ENCODE assay signal across 23 mouse cellular contexts in genomic region chr10:92021036-92021435, GRCm38 (mm10).
DNase-seq lines count a peak whose midpoint lies in the region; ATAC-seq lines count a peak whose summit lies in the region.
"Had no signal": no experiment of that assay in that cellular context is flagged by ENCODE, and none has a peak within 500 bp of the region (broad histone marks: within the 10 kb centered on the region; RNA-seq: fewer than 3 reads in every experiment).

No protein-coding gene starts in this region.

- H3K9me3 ChIP-seq in forebrain, embryonic 14.5 days (replicated peaks; ENCODE audit: control insufficient read depth, low read length): no peaks in the 10 kb centered on the region
- 0 out of 2 replicates have a peak, but pooled peaks cover 3% of the 10 kb centered on the region for H3K9me3 ChIP-seq in forebrain, embryonic 13.5 days (replicated peaks)
- no peaks in the 10 kb centered on the region for H3K9me3 ChIP-seq in hindbrain, embryonic 11.5 days (ENCODE audit: control insufficient read depth, low read length)
- no peaks in the 10 kb centered on the region for H3K9me3 ChIP-seq in hindbrain, embryonic 14.5 days (ENCODE audit: control insufficient read depth, low read length)
- H3K9me3 ChIP-seq in embryonic facial prominence, embryonic 10.5 days: no peaks in the 10 kb centered on the region
- H3K9me3 ChIP-seq: embryonic facial prominence, embryonic 15.5 days; forebrain, embryonic 10.5 days; heart, embryonic 10.5 days; heart, embryonic 15.5 days; hindbrain, embryonic 15.5 days had no signal

- no peaks in the 10 kb centered on the region for H3K36me3 ChIP-seq in forebrain, embryonic 14.5 days (ENCODE audit: control insufficient read depth, insufficient read depth, low read length)
- no peaks in the 10 kb centered on the region for H3K36me3 ChIP-seq in forebrain, embryonic 13.5 days (ENCODE audit: poor library complexity, severe bottlenecking)
- H3K36me3 ChIP-seq in hindbrain, embryonic 11.5 days (ENCODE audit: control insufficient read depth, insufficient read depth, low read length): no peaks in the 10 kb centered on the region
- H3K36me3 ChIP-seq in hindbrain, embryonic 14.5 days (replicated peaks; ENCODE audit: control insufficient read depth, insufficient read depth): no peaks in the 10 kb centered on the region
- H3K36me3 ChIP-seq in embryonic facial prominence, embryonic 10.5 days (replicated peaks): no peaks in the 10 kb centered on the region
- H3K36me3 ChIP-seq: embryonic facial prominence, embryonic 15.5 days; forebrain, embryonic 10.5 days; heart, embryonic 10.5 days; heart, embryonic 15.5 days; hindbrain, embryonic 15.5 days had no signal

- H3K9ac ChIP-seq in forebrain, embryonic 14.5 days (ENCODE audit: low read length): no peak overlapping the region
- H3K9ac ChIP-seq in forebrain, embryonic 13.5 days: no peak overlapping the region
- H3K9ac ChIP-seq in hindbrain, embryonic 11.5 days (ENCODE audit: low read depth, low read length): no peak overlapping the region
- H3K9ac ChIP-seq in hindbrain, embryonic 14.5 days: no peak overlapping the region
- H3K9ac ChIP-seq: embryonic facial prominence, embryonic 15.5 days; heart, embryonic 15.5 days; hindbrain, embryonic 15.5 days had no signal

- 74% methylated on average over 1 of the region's 1 CpGs for WGBS in forebrain, embryonic 14.5 days
- 56% methylated on average over 1 of the region's 1 CpGs for WGBS in forebrain, embryonic 13.5 days
- WGBS in hindbrain, embryonic 11.5 days: 78% methylated on average over 1 of the region's 1 CpGs
- WGBS in hindbrain, embryonic 14.5 days: 78% methylated on average over 1 of the region's 1 CpGs
- 88% methylated on average over 1 of the region's 1 CpGs for WGBS in embryonic facial prominence, embryonic 10.5 days

- DNase-seq in forebrain, embryonic 14.5 days (ENCODE audit: low spot score): peak; percentile 42
- no peak for DNase-seq in hindbrain, embryonic 11.5 days (ENCODE audit: low spot score)
- no peak for DNase-seq in hindbrain, embryonic 14.5 days (ENCODE audit: low spot score)
- peak; percentile 2 for DNase-seq in lung, postnatal 25 days (ENCODE audit: low spot score)
- DNase-seq in lung, postnatal 14 days: no peak
- DNase-seq in embryonic facial prominence, embryonic 10.5 days (ENCODE audit: low spot score): no peak
- DNase-seq: adrenal gland, adult 2 months; adrenal gland, postnatal 25 days; cerebellum, adult 2 months; cerebellum, postnatal 36 days; gastrocnemius, postnatal 10 days; kidney, adult 8-10 months had no signal

- no peaks in the 10 kb centered on the region for H3K27me3 ChIP-seq in forebrain, embryonic 14.5 days (replicated peaks; ENCODE audit: control insufficient read depth, insufficient read depth, low read length)
- H3K27me3 ChIP-seq in forebrain, embryonic 13.5 days: no peaks in the 10 kb centered on the region
- no peaks in the 10 kb centered on the region for H3K27me3 ChIP-seq in hindbrain, embryonic 11.5 days (ENCODE audit: control insufficient read depth, insufficient read depth, low read length)
- H3K27me3 ChIP-seq in hindbrain, embryonic 14.5 days (ENCODE audit: control insufficient read depth, insufficient read depth, low read length): no peaks in the 10 kb centered on the region
- H3K27me3 ChIP-seq in embryonic facial prominence, embryonic 10.5 days (replicated peaks; ENCODE audit: low read depth, poor library complexity, severe bottlenecking): no peaks in the 10 kb centered on the region
- H3K27me3 ChIP-seq: CH12.LX; embryonic facial prominence, embryonic 15.5 days; heart, embryonic 15.5 days; hindbrain, embryonic 15.5 days had no signal

- no peak for ATAC-seq in forebrain, embryonic 14.5 days
- ATAC-seq in forebrain, embryonic 13.5 days: no peak
- ATAC-seq in hindbrain, embryonic 11.5 days (ENCODE audit: low FRiP score): no peak
- ATAC-seq in hindbrain, embryonic 14.5 days (ENCODE audit: low FRiP score): no peak
- ATAC-seq: forebrain, embryonic 16.5 days; inflammation-experienced regulatory T-cells, adult 6 months; intestine, postnatal 0 days had no signal

- H3K4me3 ChIP-seq in forebrain, embryonic 14.5 days (ENCODE audit: low read depth, low read length): no peak overlapping the region
- H3K4me3 ChIP-seq in forebrain, embryonic 13.5 days: no peak overlapping the region
- H3K4me3 ChIP-seq in hindbrain, embryonic 11.5 days (ENCODE audit: low read depth, low read length): no peak overlapping the region
- H3K4me3 ChIP-seq in hindbrain, embryonic 14.5 days (replicated peaks; ENCODE audit: low read length): no peak overlapping the region
- no peak overlapping the region for H3K4me3 ChIP-seq in embryonic facial prominence, embryonic 10.5 days
- H3K4me3 ChIP-seq: embryonic facial prominence, embryonic 15.5 days; erythroblast, embryonic 14.5 days; forebrain, embryonic 10.5 days; heart, embryonic 10.5 days; heart, embryonic 15.5 days; hindbrain, embryonic 15.5 days had no signal

- H3K4me1 ChIP-seq in forebrain, embryonic 14.5 days (ENCODE audit: control insufficient read depth, insufficient read depth, low read length): peaks cover 7% of the 10 kb centered on the region; the same call in 1 of the 2 replicates
- peaks cover 17% of the 10 kb centered on the region for H3K4me1 ChIP-seq in forebrain, embryonic 13.5 days
- no peaks in the 10 kb centered on the region for H3K4me1 ChIP-seq in hindbrain, embryonic 11.5 days (replicated peaks; ENCODE audit: control insufficient read depth, insufficient read depth, low read length)
- peaks cover 4% of the 10 kb centered on the region for H3K4me1 ChIP-seq in hindbrain, embryonic 14.5 days (replicated peaks; ENCODE audit: control insufficient read depth, insufficient read depth, low read length)
- no peaks in the 10 kb centered on the region for H3K4me1 ChIP-seq in embryonic facial prominence, embryonic 10.5 days
- H3K4me1 ChIP-seq: embryonic facial prominence, embryonic 15.5 days; forebrain, embryonic 10.5 days; heart, embryonic 10.5 days; heart, embryonic 15.5 days had no signal

- H3K4me2 ChIP-seq in forebrain, embryonic 14.5 days (ENCODE audit: low read length): no peak overlapping the region
- no peak overlapping the region for H3K4me2 ChIP-seq in forebrain, embryonic 13.5 days
- H3K4me2 ChIP-seq in hindbrain, embryonic 11.5 days (replicated peaks; ENCODE audit: low read depth, low read length): no peak overlapping the region
- H3K4me2 ChIP-seq in hindbrain, embryonic 14.5 days (replicated peaks): no peak overlapping the region
- H3K4me2 ChIP-seq: embryonic facial prominence, embryonic 15.5 days; heart, embryonic 15.5 days; hindbrain, embryonic 15.5 days had no signal

- no peak overlapping the region for H3K27ac ChIP-seq in forebrain, embryonic 14.5 days (ENCODE audit: low read depth, low read length)
- H3K27ac ChIP-seq in forebrain, embryonic 13.5 days: no peak overlapping the region
- H3K27ac ChIP-seq in hindbrain, embryonic 11.5 days (ENCODE audit: low read depth, low read length): 0 out of 2 replicates have a peak overlapping the region, but pooled peaks have one; percentile 1
- no peak overlapping the region for H3K27ac ChIP-seq in hindbrain, embryonic 14.5 days
- no peak overlapping the region for H3K27ac ChIP-seq in embryonic facial prominence, embryonic 10.5 days (replicated peaks)
- H3K27ac ChIP-seq: embryonic facial prominence, embryonic 15.5 days; forebrain, embryonic 10.5 days; heart, embryonic 10.5 days; heart, embryonic 15.5 days; hindbrain, embryonic 15.5 days had no signal

Comparison
In these comparisons a context has a peak if more than half of its experiments do, and no peak if none do; other contexts are left out.
1. DNase-seq: peak in forebrain, embryonic 14.5 days (single experiment) and lung, postnatal 25 days (single experiment); none in hindbrain, embryonic 11.5 days (single experiment), hindbrain, embryonic 14.5 days (single experiment), lung, postnatal 14 days (single experiment) and embryonic facial prominence, embryonic 10.5 days (single experiment).